Mouse (Mus musculus) bone marrow macrophage, adult 2 months (primary cell): ENCODE results near the gene Hoxc6.

Source experiments
- CTCF ChIP-seq: IDR thresholded peaks from 2 replicates; pipeline ENCODE4 v1.5.1; 2012; ENCODE audit warnings: low read depth, mild to moderate bottlenecking, low read length, moderate library complexity
- POLR2A ChIP-seq: IDR thresholded peaks from 2 replicates; pipeline ENCODE4 v1.6.1; 2012; ENCODE audit warnings: mild to moderate bottlenecking, low read depth, low read length, borderline replicate concordance

GRCm38 (mm10) chr15:103042209-103042608 lies 44.2 kb downstream of the Hoxc6 start:
- TF ChIP-seq CTCF (no peak), POLR2A (no peak)
